Mouse (Mus musculus): Measurements from ENCODE around the gene Hils1. TPM values are rescaled to one million over a fixed set of nuclear protein-coding genes. Genes with fewer than 3 reads are reported as not detected.
A peak's percentile ranks its signal among the peaks of the same experiment; 100 is the strongest.

Hils1 gene
- polyA plus RNA-seq, 1 experiment from 2014 or later: not detected

DNA sequence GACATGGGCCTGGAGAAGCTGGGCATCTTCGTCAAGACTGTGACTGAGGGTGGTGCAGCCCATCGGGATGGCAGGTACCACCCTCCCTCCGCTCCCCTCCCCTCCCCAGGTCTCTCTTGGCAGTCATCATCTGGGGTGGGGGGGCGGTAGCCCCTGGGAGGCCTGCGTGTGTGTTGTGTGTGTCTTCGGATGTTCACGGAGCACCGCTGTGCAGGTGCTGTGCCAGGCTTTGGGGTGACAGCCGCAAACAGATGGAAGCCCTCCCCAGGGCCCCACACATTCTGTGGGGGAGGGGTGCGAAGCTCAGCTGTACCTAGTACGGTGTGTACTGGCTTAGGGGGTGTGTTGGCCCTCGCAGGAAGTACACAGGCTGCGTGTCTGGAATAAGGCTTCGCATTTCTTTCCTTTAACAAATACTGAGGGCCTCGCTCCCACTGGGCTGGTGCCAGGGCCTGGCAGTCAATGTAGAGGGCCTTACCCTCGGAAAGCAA lies 30.7 kb downstream of the Hils1 start:
- Histone ChIP-seq H3K4me2 (replicated peaks) (no peak overlapping the region), H3K4me3 (no peak overlapping the region; the same call in 1 of the 2 replicates), H3K36me3 (peaks cover 61% of the 10 kb centered on the region), H3K9ac (replicated peaks) (no peak overlapping the region), H3K27me3 (no peaks in the 10 kb centered on the region), H3K27ac (replicated peaks) (0 out of 2 replicates have a peak overlapping the region, but pooled peaks have one; percentile 26), H3K4me1 (peaks cover 50% of the 10 kb centered on the region), H3K9me3 (no peaks in the 10 kb centered on the region)
- no peak for ATAC-seq (ENCODE audit: low FRiP score, low read depth)
- WGBS: 90% methylated on average over 16 of the region's 16 CpGs

DNA sequence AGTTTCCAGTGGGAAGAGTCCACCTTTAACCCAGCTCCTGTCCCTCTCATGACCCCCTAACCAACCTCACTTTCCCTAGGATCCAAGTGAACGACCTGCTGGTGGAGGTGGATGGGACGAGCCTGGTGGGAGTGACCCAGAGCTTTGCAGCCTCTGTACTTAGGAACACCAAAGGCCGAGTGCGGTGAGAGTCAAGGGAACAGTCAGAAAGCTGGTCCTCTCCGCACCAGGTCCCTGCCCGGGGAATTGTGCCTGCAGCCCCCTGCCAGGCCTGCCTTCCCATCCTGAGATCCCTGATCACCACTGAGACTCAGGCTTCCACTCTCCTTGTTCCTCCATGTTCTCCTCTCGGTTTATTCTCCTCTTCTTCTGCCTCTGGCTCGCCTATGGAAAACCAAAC lies 32.7 kb downstream of the Hils1 start:
- WGBS: 84% methylated on average over 8 of the region's 8 CpGs
- no peak for ATAC-seq (ENCODE audit: low FRiP score, low read depth)
- Histone ChIP-seq H3K4me2 (replicated peaks) (peak overlapping the region; percentile 18; the same call in 1 of the 2 replicates), H3K27me3 (no peaks in the 10 kb centered on the region), H3K9me3 (no peaks in the 10 kb centered on the region), H3K4me3 (no peak overlapping the region), H3K9ac (replicated peaks) (no peak overlapping the region), H3K4me1 (peaks cover 30% of the 10 kb centered on the region), H3K27ac (replicated peaks) (peak overlapping the region; percentile 75), H3K36me3 (peaks cover 79% of the 10 kb centered on the region)

DNA sequence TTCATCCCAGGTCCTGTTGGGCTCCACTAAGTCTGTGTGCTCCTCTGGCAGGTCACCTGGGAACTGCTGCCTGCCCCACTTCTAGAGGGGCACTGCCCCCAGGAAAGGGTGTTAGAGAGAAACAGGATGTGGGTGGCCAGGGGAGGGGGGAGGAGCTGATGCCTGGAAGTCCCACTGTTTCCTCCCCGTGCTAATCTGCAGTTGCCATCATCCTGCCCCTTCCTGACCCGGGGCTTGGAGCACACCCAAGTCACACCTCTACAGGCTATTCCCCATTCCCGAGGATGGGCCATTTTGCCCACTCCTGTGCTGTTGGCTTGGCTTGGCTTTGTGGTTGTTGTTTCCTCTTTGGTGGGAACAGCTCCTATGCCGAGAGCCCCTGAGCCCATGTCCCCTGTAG lies 33.2 kb downstream of the Hils1 start:
- WGBS: 56% methylated on average over 4 of the region's 4 CpGs
- H3K9me3 ChIP-seq: no peaks in the 10 kb centered on the region
- peak overlapping the region; percentile 18; the same call in 1 of the 2 replicates for H3K4me2 ChIP-seq (replicated peaks)
- H3K9ac ChIP-seq (replicated peaks): peak overlapping the region; percentile 8; the same call in 1 of the 2 replicates
- peaks cover 83% of the 10 kb centered on the region for H3K36me3 ChIP-seq
- H3K4me3 ChIP-seq: no peak overlapping the region
- H3K27ac ChIP-seq (replicated peaks): peak overlapping the region; percentile 75
- ATAC-seq (ENCODE audit: low FRiP score, low read depth): peak; percentile 11; the same call in 1 of the 2 replicates
- peaks cover 25% of the 10 kb centered on the region for H3K4me1 ChIP-seq
- no peaks in the 10 kb centered on the region for H3K27me3 ChIP-seq

DNA sequence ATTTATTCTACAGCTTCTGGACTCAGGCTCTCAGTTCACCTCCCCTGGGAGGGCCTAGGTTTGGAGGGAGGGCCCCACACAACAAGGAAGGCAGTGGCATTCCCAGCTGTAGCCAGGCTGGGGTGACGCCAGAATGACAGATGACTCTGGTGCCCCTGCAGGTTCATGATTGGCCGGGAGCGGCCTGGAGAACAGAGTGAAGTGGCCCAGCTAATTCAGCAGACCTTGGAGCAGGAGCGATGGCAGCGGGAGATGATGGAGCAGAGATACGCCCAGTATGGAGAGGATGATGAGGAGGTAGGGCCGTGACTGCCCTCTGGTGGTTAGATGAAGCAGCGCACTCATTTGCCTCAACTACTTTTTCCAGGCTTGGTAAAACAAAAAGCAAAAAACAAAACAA lies 33.7 kb downstream of the Hils1 start:
- Histone ChIP-seq H3K27me3 (no peaks in the 10 kb centered on the region), H3K9ac (replicated peaks) (peak overlapping the region; percentile 8; the same call in 1 of the 2 replicates), H3K27ac (replicated peaks) (peak overlapping the region; percentile 75), H3K4me2 (replicated peaks) (peak overlapping the region; percentile 18; the same call in 1 of the 2 replicates), H3K36me3 (peaks cover 86% of the 10 kb centered on the region), H3K4me1 (peaks cover 25% of the 10 kb centered on the region), H3K4me3 (no peak overlapping the region), H3K9me3 (no peaks in the 10 kb centered on the region)
- whole genome bisulfite sequencing: 4% methylated on average over 8 of the region's 8 CpGs
- ATAC-seq (ENCODE audit: low FRiP score, low read depth): peak; percentile 73

DNA sequence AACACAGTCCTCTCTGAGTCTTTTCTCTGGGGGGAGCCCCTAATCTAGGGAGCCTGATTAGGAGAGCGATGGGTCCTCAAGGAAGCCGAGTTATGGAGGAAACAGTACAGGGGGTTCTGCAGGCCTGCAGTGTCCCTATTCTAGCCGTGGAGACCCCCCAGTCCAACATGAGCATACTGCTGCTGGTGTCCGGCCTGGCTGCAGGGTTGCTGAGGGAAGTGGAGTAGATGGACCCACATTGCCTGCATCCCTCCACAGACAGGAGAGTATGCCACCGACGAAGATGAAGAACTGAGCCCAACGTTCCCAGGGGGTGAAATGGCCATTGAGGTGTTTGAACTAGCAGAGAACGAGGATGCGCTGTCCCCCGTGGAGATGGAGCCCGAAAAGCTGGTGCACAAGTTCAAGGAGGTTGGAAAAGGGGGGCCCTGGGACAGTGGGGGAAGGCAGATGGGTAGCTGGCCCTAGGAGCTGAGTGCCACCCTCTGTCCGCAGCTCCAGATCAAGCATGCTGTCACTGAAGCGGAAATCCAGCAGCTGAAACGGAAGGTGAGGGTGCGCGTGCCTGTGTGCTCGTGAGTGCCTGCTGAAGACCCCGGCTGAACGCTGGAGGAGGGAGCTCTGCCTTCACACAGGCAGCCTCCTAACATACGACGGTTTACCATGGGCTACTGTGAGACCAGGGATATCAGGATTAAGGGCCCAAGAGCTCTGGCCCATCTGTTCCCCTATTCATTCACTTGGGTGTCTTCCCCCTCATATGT lies 34.4 kb downstream of the Hils1 start:
- no peak for ATAC-seq (ENCODE audit: low FRiP score, low read depth)
- Histone ChIP-seq H3K9ac (replicated peaks) (no peak overlapping the region), H3K27me3 (no peaks in the 10 kb centered on the region), H3K4me1 (peaks cover 25% of the 10 kb centered on the region), H3K9me3 (no peaks in the 10 kb centered on the region), H3K4me2 (replicated peaks) (no peak overlapping the region), H3K4me3 (no peak overlapping the region), H3K36me3 (peaks cover 81% of the 10 kb centered on the region), H3K27ac (replicated peaks) (no peak overlapping the region)
- WGBS: 87% methylated on average over 21 of the region's 21 CpGs

DNA sequence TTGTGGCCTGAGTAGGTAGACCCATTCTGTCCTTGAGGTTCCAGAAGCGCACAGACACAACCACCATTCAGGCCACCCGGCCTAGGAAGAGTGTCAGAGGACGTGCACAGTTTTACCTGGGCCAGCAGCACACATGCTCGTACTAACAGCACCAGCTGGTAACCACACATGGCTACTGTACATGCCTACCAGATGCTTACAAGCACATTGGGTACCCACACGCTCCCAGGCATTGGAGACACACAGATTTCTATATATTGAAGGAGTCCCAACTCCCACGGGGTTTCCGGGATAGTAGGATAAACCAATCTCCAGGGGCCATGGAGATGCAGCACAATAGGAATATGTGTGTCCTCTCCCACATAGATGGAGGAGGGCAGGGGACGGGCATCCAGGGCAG lies 35.3 kb downstream of the Hils1 start:
- H3K4me2 ChIP-seq (replicated peaks): no peak overlapping the region
- H3K4me1 ChIP-seq: peaks cover 32% of the 10 kb centered on the region
- no peak overlapping the region for H3K27ac ChIP-seq (replicated peaks)
- no peak for ATAC-seq (ENCODE audit: low FRiP score, low read depth)
- H3K4me3 ChIP-seq: no peak overlapping the region
- H3K9me3 ChIP-seq: no peaks in the 10 kb centered on the region
- H3K36me3 ChIP-seq: peaks cover 72% of the 10 kb centered on the region
- no peaks in the 10 kb centered on the region for H3K27me3 ChIP-seq
- WGBS: 95% methylated on average over 8 of the region's 8 CpGs
- H3K9ac ChIP-seq (replicated peaks): no peak overlapping the region

DNA sequence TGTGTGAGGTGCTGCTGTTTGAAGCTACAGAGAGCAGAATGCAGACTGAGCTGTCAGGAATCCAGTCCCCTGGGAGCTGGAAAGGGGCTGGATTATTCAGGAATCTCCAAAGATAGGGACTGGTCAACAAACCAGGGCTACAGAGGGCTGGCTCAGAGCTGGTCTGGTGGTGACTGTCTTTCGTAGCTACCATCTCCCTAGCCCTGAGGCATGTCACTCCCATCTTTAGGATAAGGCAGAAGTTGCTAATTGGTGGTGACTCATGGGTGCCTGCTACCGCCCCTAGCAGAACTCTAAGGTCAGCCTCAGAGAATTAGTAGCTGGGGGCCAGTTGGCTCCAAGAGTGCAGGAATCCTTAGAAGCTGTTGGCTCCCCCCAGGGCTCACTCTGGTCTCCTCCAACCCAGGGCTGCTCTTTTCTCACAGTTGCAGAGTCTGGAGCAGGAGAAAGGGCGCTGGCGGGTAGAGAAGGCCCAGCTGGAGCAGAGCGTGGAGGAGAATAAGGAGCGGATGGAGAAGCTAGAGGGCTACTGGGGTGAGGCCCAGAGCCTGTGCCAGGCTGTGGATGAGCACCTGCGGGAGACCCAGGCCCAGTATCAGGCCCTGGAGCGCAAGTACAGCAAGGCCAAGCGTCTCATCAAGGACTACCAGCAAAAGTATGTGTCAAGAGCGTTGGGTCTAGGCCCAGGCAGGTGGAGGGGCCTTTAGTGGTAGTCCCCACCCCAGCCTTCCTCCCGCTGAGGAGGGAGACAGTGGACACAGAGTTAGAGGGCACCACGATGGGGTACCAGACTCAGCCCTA lies 36.9 kb downstream of the Hils1 start:
- peaks cover 56% of the 10 kb centered on the region for H3K36me3 ChIP-seq
- H3K4me2 ChIP-seq (replicated peaks): no peak overlapping the region
- no peak overlapping the region for H3K27ac ChIP-seq (replicated peaks)
- 0 out of 2 replicates have a peak overlapping the region, but pooled peaks have one; percentile 21 for H3K9ac ChIP-seq (replicated peaks)
- H3K4me3 ChIP-seq: no peak overlapping the region
- ATAC-seq (ENCODE audit: low FRiP score, low read depth): no peak
- 89% methylated on average over 12 of the region's 12 CpGs for WGBS
- no peaks in the 10 kb centered on the region for H3K9me3 ChIP-seq
- peaks cover 40% of the 10 kb centered on the region for H3K4me1 ChIP-seq
- no peaks in the 10 kb centered on the region for H3K27me3 ChIP-seq

DNA sequence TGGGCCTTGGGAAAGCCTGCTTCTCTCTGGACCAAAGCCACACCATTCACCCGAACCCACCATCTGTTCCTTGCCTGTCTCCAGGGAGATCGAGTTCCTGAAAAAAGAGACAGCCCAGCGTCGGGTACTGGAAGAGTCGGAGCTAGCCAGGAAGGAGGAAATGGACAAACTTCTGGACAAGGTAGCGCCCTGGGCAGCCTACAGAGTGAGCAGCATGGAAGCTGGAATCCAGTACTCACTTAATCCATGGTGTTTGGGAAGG lies 37.5 kb downstream of the Hils1 start:
- H3K27ac ChIP-seq (replicated peaks): no peak overlapping the region
- no peak for ATAC-seq (ENCODE audit: low FRiP score, low read depth)
- H3K4me3 ChIP-seq: no peak overlapping the region
- 70% methylated on average over 6 of the region's 6 CpGs for WGBS
- peaks cover 50% of the 10 kb centered on the region for H3K36me3 ChIP-seq
- H3K4me2 ChIP-seq (replicated peaks): no peak overlapping the region
- no peaks in the 10 kb centered on the region for H3K27me3 ChIP-seq
- no peak overlapping the region for H3K9ac ChIP-seq (replicated peaks)
- no peaks in the 10 kb centered on the region for H3K9me3 ChIP-seq
- H3K4me1 ChIP-seq: peaks cover 42% of the 10 kb centered on the region

DNA sequence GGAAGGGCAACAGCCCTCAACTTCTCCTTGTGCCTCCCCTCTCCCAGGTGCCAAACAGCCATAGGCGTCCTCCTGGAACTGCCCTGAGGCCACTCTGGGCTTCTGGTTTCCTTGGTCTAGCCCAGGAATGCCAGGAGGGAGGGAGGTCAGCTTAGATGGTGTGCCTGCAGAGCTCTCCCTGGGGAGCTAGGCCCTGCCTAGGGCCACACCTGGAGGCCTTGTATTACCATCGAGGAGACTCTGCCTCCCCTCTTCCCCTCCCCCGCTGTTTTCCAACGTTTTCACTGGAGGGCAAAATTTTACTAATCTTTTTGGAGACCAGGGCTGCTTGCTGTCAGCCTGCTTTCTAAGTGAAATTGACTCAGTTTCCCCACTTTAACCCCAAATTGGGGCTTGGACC lies 38.6 kb downstream of the Hils1 start:
- H3K36me3 ChIP-seq: peaks cover 43% of the 10 kb centered on the region
- H3K9me3 ChIP-seq: no peaks in the 10 kb centered on the region
- no peak for ATAC-seq (ENCODE audit: low FRiP score, low read depth)
- peak overlapping the region; percentile 60; the same call in 1 of the 2 replicates for H3K9ac ChIP-seq (replicated peaks)
- peak overlapping the region; percentile 76 for H3K27ac ChIP-seq (replicated peaks)
- H3K4me1 ChIP-seq: peaks cover 33% of the 10 kb centered on the region
- no peaks in the 10 kb centered on the region for H3K27me3 ChIP-seq
- H3K4me2 ChIP-seq (replicated peaks): peak overlapping the region; percentile 68
- peak overlapping the region; percentile 39 for H3K4me3 ChIP-seq
- WGBS: 34% methylated on average over 4 of the region's 4 CpGs

DNA sequence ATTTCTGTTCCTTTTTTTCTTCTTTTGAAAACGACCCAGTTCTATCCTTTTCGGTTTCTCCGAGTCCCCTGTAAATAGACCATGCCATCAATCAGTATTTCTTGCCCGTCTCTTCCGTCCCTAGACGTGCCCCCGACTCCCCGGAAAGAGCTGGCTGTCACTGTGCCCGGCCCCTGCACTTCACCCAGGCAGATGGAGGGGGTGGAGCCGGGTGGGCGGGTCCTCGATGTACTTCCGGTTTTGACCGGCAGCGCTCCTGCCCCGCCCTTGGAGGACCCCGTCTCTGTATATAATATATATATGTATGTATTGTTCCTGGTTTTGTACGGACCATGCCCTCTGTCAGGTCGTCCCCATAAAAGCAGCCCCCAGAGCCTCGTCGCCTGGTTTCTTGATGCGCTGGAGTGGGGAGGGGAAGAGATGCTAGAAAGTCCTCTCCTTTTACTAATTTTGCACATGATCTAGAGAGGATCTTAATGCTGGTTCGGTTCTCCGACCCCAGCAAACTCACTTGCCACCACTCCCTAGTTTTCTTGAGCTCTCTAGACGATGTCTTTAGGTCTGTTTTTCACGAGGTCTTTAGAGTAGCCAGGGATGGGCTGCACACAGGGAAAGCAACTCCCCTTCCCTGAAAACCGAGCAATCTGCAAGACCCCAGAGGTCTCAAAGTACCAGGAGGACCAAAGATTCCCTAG lies 39.3 kb downstream of the Hils1 start:
- ATAC-seq (ENCODE audit: low FRiP score, low read depth): peak; percentile 63
- peak overlapping the region; percentile 39 for H3K4me3 ChIP-seq
- H3K9me3 ChIP-seq: no peaks in the 10 kb centered on the region
- peak overlapping the region; percentile 76 for H3K27ac ChIP-seq (replicated peaks)
- WGBS: 2% methylated on average over 27 of the region's 27 CpGs
- H3K9ac ChIP-seq (replicated peaks): peak overlapping the region; percentile 60
- peak overlapping the region; percentile 68 for H3K4me2 ChIP-seq (replicated peaks)
- H3K27me3 ChIP-seq: no peaks in the 10 kb centered on the region
- peaks cover 39% of the 10 kb centered on the region for H3K4me1 ChIP-seq
- peaks cover 39% of the 10 kb centered on the region for H3K36me3 ChIP-seq

DNA sequence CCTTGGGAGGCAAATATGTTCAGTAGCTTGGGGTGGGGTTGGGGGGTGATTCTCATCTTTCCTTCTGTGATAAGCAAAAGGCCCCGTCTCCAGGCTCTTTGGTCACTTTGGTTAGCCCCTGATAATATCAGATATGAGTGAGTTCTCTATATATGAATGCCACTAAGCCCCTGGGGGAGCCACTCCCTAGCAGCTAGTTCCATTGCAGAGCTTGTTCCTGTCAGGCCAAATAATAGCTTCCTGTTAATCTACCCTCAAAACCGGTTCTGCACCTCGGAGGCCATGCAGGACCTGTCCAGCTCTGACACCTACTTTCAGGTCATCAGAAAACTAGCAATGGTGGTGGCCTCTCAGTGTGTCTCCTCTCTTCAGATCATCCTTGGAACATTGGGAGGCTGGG lies 40.0 kb downstream of the Hils1 start:
- H3K4me2 ChIP-seq (replicated peaks): peak overlapping the region; percentile 68; the same call in 1 of the 2 replicates
- 93% methylated on average over 3 of the region's 3 CpGs for WGBS
- H3K4me1 ChIP-seq: peaks cover 46% of the 10 kb centered on the region
- no peaks in the 10 kb centered on the region for H3K9me3 ChIP-seq
- H3K27me3 ChIP-seq: no peaks in the 10 kb centered on the region
- no peak for ATAC-seq (ENCODE audit: low FRiP score, low read depth)
- H3K36me3 ChIP-seq: peaks cover 31% of the 10 kb centered on the region
- H3K27ac ChIP-seq (replicated peaks): peak overlapping the region; percentile 76
- H3K9ac ChIP-seq (replicated peaks): no peak overlapping the region
- no peak overlapping the region for H3K4me3 ChIP-seq

Measured in midbrain, embryonic 12.5 days (tissue).